Mouse (Mus musculus): ENCODE data around the gene Oxgr1. TPM values are rescaled to one million over a fixed set of nuclear protein-coding genes. Genes with fewer than 3 reads are reported as not detected.

Oxgr1 gene
- total and polyA plus RNA-seq, 3 experiments: not detected

GRCm38 (mm10) chr14:119989651-119990050 is 52.6 kb downstream of the Oxgr1 start:
- Histone ChIP-seq H3K27me3 (replicated peaks) (no peaks in the 10 kb centered on the region), H3K9me3 (replicated peaks; ENCODE audit: low read length) (peaks cover 15% of the 10 kb centered on the region), H3K9ac (ENCODE audit: insufficient read depth, low read depth) (no peak overlapping the region), H3K4me3 (replicated peaks in 1 of 3; ENCODE audit: low read depth in 2 of 3, low read length in 2 of 3, poor library complexity in 1 of 3) (no peak overlapping the region), H3K79me2 (replicated peaks; ENCODE audit: control insufficient read depth, extremely low read depth, insufficient read depth, poor library complexity, severe bottlenecking) (no peaks in the 10 kb centered on the region), H3K4me2 (ENCODE audit: insufficient read depth, low read depth, poor library complexity, severe bottlenecking) (no peak overlapping the region), H3K27ac (ENCODE audit: insufficient read depth, low read depth) (no peak overlapping the region), H3K4me1 (ENCODE audit: control insufficient read depth in 1 of 2, insufficient read depth in 2 of 2) (no peaks in the 10 kb centered on the region), H3K36me3 (replicated peaks in 1 of 2; ENCODE audit: control insufficient read depth in 1 of 2, insufficient read depth in 1 of 2, low read length in 1 of 2) (no peaks in the 10 kb centered on the region)
- no peak for DNase-seq (ENCODE audit: extremely low read depth)
- in situ Hi-C loops (cut with MboI; ENCODE audit: low pct_ligation_motif_present, low pct_unique_long_range_greater_than_20kb, low sequenced_read_pairs) (no loop called here), dilution Hi-C loops (cut with MboI; ENCODE audit: extremely low pct_ligation_motif_present, extremely low pct_unique_long_range_greater_than_20kb, low sequenced_read_pairs) (no loop called here)
- TF ChIP-seq ZKSCAN1 (IDR thresholded peaks at IDR 0.05; ENCODE audit: borderline replicate concordance, low read depth, low read length) (no peak), USF2 (conservative IDR thresholded peaks at IDR 0.05; ENCODE audit: low read depth, low read length) (no peak), ZMIZ1 (IDR thresholded peaks at IDR 0.05; ENCODE audit: low read depth, low read length) (no peak), MAFK (IDR thresholded peaks at IDR 0.05; ENCODE audit: insufficient replicate concordance, low read length) (no peak), ZC3H11A (IDR thresholded peaks at IDR 0.05; ENCODE audit: low read depth, low read length) (no peak), ZNF384 (IDR thresholded peaks at IDR 0.05; ENCODE audit: low read depth, low read length) (no peak), POLR2A (IDR thresholded peaks at IDR 0.05; ENCODE audit: low read depth, low read length) (no peak), E2F4 (IDR thresholded peaks at IDR 0.05; ENCODE audit: insufficient replicate concordance, low read depth, low read length) (no peak), RCOR1 (conservative IDR thresholded peaks at IDR 0.05; ENCODE audit: low read depth, low read length) (no peak), JUND (conservative IDR thresholded peaks at IDR 0.05; ENCODE audit: low read depth, low read length) (no peak), MAX (IDR thresholded peaks at IDR 0.05; ENCODE audit: low read length) (no peak)

- no peak for TF ChIP-seq ETS1 (conservative IDR thresholded peaks at IDR 0.05; ENCODE audit: low read depth, low read length)
- no peak for TF ChIP-seq CHD1 (IDR thresholded peaks at IDR 0.05; ENCODE audit: low read depth, low read length)
- no peak for TF ChIP-seq MYC (IDR thresholded peaks at IDR 0.05; ENCODE audit: low read depth, low read length)
- TF ChIP-seq CHD2 (IDR thresholded peaks at IDR 0.05; ENCODE audit: low read length): no peak
- TF ChIP-seq USF2 (conservative IDR thresholded peaks at IDR 0.05; ENCODE audit: low read depth, low read length): no peak
- TF ChIP-seq ZMIZ1 (IDR thresholded peaks at IDR 0.05; ENCODE audit: low read depth, low read length): no peak
- TF ChIP-seq NELFE (IDR thresholded peaks at IDR 0.05; ENCODE audit: low read depth, low read length): no peak
- no peak for TF ChIP-seq CTCF (conservative IDR thresholded peaks at IDR 0.05 in 1 of 2, IDR thresholded peaks at IDR 0.05 in 1 of 2; ENCODE audit: low read depth in 2 of 2, low read length in 2 of 2)
- TF ChIP-seq SIN3A (IDR thresholded peaks at IDR 0.05; ENCODE audit: low read length): no peak
- dilution Hi-C loops (cut with MboI; ENCODE audit: extremely low pct_ligation_motif_present, extremely low pct_unique_long_range_greater_than_20kb, low sequenced_read_pairs) (no loop called here), in situ Hi-C loops (cut with MboI; ENCODE audit: low pct_ligation_motif_present, low pct_unique_long_range_greater_than_20kb, low sequenced_read_pairs) (no loop called here)
- Histone ChIP-seq H3K79me2 (replicated peaks; ENCODE audit: control insufficient read depth, extremely low read depth, insufficient read depth, poor library complexity, severe bottlenecking) (no peaks in the 10 kb centered on the region), H3K27me3 (replicated peaks) (no peaks in the 10 kb centered on the region), H3K9me3 (replicated peaks; ENCODE audit: low read length) (peaks cover 15% of the 10 kb centered on the region), H3K4me1 (ENCODE audit: control insufficient read depth in 1 of 2, insufficient read depth in 2 of 2) (no peaks in the 10 kb centered on the region), H3K4me2 (ENCODE audit: insufficient read depth, low read depth, poor library complexity, severe bottlenecking) (no peak overlapping the region), H3K4me3 (replicated peaks in 1 of 3; ENCODE audit: low read depth in 2 of 3, low read length in 2 of 3, poor library complexity in 1 of 3) (no peak overlapping the region), H3K36me3 (replicated peaks in 1 of 2; ENCODE audit: control insufficient read depth in 1 of 2, insufficient read depth in 1 of 2, low read length in 1 of 2) (no peaks in the 10 kb centered on the region), H3K27ac (ENCODE audit: insufficient read depth, low read depth) (no peak overlapping the region), H3K9ac (ENCODE audit: insufficient read depth, low read depth) (no peak overlapping the region)
- no peak for DNase-seq (ENCODE audit: extremely low read depth)
Measured at GRCm38 (mm10) chr14:119988937-119989645, 53.1 kb downstream of the Oxgr1 start.
